13 mouse cellular contexts compared by ENCODE assay signal in the genomic region with DNA sequence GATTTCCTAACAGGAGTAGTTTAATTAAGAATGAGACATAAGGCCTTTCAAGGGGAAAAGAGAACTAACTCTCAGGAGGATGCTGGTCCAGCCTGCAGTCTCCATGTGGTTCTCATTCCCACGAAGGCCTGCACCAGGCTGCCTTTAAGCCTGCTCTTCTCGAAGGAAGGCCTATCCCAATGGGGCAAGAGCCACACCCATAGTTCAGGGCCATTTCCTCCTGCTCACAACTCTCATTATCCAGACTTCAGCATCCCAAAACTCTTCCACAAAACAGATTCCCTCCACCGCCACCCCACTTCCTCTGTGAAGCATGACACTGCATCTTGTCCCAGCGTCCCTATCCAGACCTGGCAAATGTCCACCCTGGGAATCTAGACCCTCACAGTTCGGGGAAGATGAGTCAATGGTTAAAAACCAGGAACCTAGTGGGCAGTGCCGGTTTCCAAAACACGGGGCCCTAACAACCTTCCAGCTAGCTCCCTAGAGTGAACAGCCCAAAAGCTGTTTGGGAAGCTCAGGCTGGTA. TPM values are rescaled to one million over a fixed set of nuclear protein-coding genes. Genes with fewer than 3 reads are reported as not detected.
A peak's percentile ranks its signal among the peaks of the same experiment; 100 is the strongest.
DNase-seq lines count a peak whose midpoint lies in the region; ATAC-seq and TF ChIP-seq lines count a peak whose summit lies in the region.
"Had no signal": no experiment of that assay in that cellular context is flagged by ENCODE, and none has a peak within 500 bp of the region (broad histone marks: within the 10 kb centered on the region; RNA-seq: fewer than 3 reads in every experiment).

No protein-coding gene starts in this region.

- no peaks in the 10 kb centered on the region for H3K79me2 ChIP-seq in liver, adult 2 months (ENCODE audit: control insufficient read depth, insufficient read depth, low read length)

- no peak overlapping the region for H3K9ac ChIP-seq in forebrain, embryonic 16.5 days (replicated peaks; ENCODE audit: low read depth, low read length)
- H3K9ac ChIP-seq in liver, adult 2 months (ENCODE audit: low read depth, low read length): no peak overlapping the region
- no peak overlapping the region for H3K9ac ChIP-seq in liver, postnatal 0 days (replicated peaks)
- H3K9ac ChIP-seq in limb, embryonic 15.5 days: no peak overlapping the region
- H3K9ac ChIP-seq: hindbrain, embryonic 15.5 days had no signal

- H3K4me3 ChIP-seq in forebrain, embryonic 10.5 days: no peak overlapping the region
- H3K4me3 ChIP-seq in forebrain, embryonic 16.5 days (replicated peaks; ENCODE audit: low read length): no peak overlapping the region
- H3K4me3 ChIP-seq in liver, adult 2 months (ENCODE audit: insufficient read depth, low read depth, low read length): no peak overlapping the region
- H3K4me3 ChIP-seq in liver, postnatal 0 days (ENCODE audit: low read depth, low read length): no peak overlapping the region
- no peak overlapping the region for H3K4me3 ChIP-seq in limb, embryonic 15.5 days
- H3K4me3 ChIP-seq: hindbrain, embryonic 15.5 days had no signal

- no peak for ATAC-seq in forebrain, embryonic 16.5 days
- no peak for ATAC-seq in liver, postnatal 0 days
- no peak for ATAC-seq in limb, embryonic 15.5 days (ENCODE audit: insufficient number of reproducible peaks, low FRiP score, low TSS enrichment, low read depth)

- TF ChIP-seq EP300 in liver, postnatal 0 days (IDR thresholded peaks at IDR 0.05; ENCODE audit: low read depth): no peak

- no peaks in the 10 kb centered on the region for H3K27me3 ChIP-seq in forebrain, embryonic 10.5 days (ENCODE audit: poor library complexity, severe bottlenecking)
- H3K27me3 ChIP-seq in forebrain, embryonic 16.5 days (replicated peaks; ENCODE audit: control insufficient read depth, insufficient read depth, low read length): no peaks in the 10 kb centered on the region
- no peaks in the 10 kb centered on the region for H3K27me3 ChIP-seq in liver, adult 2 months (ENCODE audit: control insufficient read depth, insufficient read depth, low read length)
- no peaks in the 10 kb centered on the region for H3K27me3 ChIP-seq in liver, postnatal 0 days (ENCODE audit: insufficient read depth, low read length)
- H3K27me3 ChIP-seq in limb, embryonic 15.5 days: no peaks in the 10 kb centered on the region
- H3K27me3 ChIP-seq: hindbrain, embryonic 15.5 days had no signal

- no peak for DNase-seq in forebrain, embryonic 10.5 days (ENCODE audit: extremely low spot score, low spot score)
- no peak for DNase-seq in liver, adult 2 months (ENCODE audit: extremely low read depth, low read depth, low spot score)
- DNase-seq in liver, postnatal 0 days: no peak
- DNase-seq in heart, adult 9 months (ENCODE audit: low spot score in 2 of 2): peak; percentile 31 to 58
- DNase-seq in neural tube, embryonic 10.5 days (ENCODE audit: extremely low spot score, low spot score): no peak
- DNase-seq in cerebellum, adult 8-10 months: no peak
- DNase-seq: cerebellum, adult 11 months; kidney, adult 8-10 months; layer of hippocampus, postnatal 36 days; liver had no signal

- H3K4me1 ChIP-seq in forebrain, embryonic 10.5 days: peaks cover 27% of the 10 kb centered on the region
- H3K4me1 ChIP-seq in forebrain, embryonic 16.5 days (replicated peaks; ENCODE audit: control insufficient read depth, insufficient read depth, low read length): peaks cover 14% of the 10 kb centered on the region
- H3K4me1 ChIP-seq in liver, adult 2 months (ENCODE audit: control insufficient read depth, insufficient read depth, low read length): no peaks in the 10 kb centered on the region
- H3K4me1 ChIP-seq in liver, postnatal 0 days (ENCODE audit: insufficient read depth): no peaks in the 10 kb centered on the region
- H3K4me1 ChIP-seq in limb, embryonic 15.5 days: peaks cover 27% of the 10 kb centered on the region

- H3K27ac ChIP-seq in forebrain, embryonic 10.5 days: peak overlapping the region; percentile 70
- H3K27ac ChIP-seq in forebrain, embryonic 16.5 days (ENCODE audit: low read length): no peak overlapping the region
- H3K27ac ChIP-seq in liver, adult 2 months (replicated peaks; ENCODE audit: insufficient read depth, low read depth, low read length): 0 out of 2 replicates have a peak overlapping the region, but pooled peaks have one; percentile 21
- H3K27ac ChIP-seq in liver, postnatal 0 days (ENCODE audit: low read depth): no peak overlapping the region
- H3K27ac ChIP-seq in limb, embryonic 15.5 days: 0 out of 2 replicates have a peak overlapping the region, but pooled peaks have one; percentile 50
- H3K27ac ChIP-seq: hindbrain, embryonic 15.5 days had no signal

- whole genome bisulfite sequencing in forebrain, embryonic 10.5 days: 86% methylated on average over 7 of the region's 7 CpGs
- WGBS in forebrain, embryonic 16.5 days: 85% methylated on average over 7 of the region's 7 CpGs
- WGBS in liver, adult 2 months: 70% methylated on average over 7 of the region's 7 CpGs
- WGBS in liver, postnatal 0 days (ENCODE audit: insufficient replicate concordance): 57% methylated on average over 7 of the region's 7 CpGs
- WGBS in limb, embryonic 15.5 days: 49% methylated on average over 7 of the region's 7 CpGs

- no peaks in the 10 kb centered on the region for H3K9me3 ChIP-seq in forebrain, embryonic 10.5 days
- H3K9me3 ChIP-seq in forebrain, embryonic 16.5 days (ENCODE audit: control insufficient read depth, low read length): no peaks in the 10 kb centered on the region
- no peaks in the 10 kb centered on the region for H3K9me3 ChIP-seq in liver, postnatal 0 days (ENCODE audit: low read length)
- H3K9me3 ChIP-seq in limb, embryonic 15.5 days: no peaks in the 10 kb centered on the region
- H3K9me3 ChIP-seq: hindbrain, embryonic 15.5 days had no signal

- TF ChIP-seq POLR2A in liver, adult 2 months (IDR thresholded peaks at IDR 0.05; ENCODE audit: extremely low read depth, insufficient read depth, low read length): no peak

- H3K36me3 ChIP-seq in forebrain, embryonic 10.5 days (replicated peaks): no peaks in the 10 kb centered on the region
- no peaks in the 10 kb centered on the region for H3K36me3 ChIP-seq in forebrain, embryonic 16.5 days (ENCODE audit: control insufficient read depth, insufficient read depth)
- no peaks in the 10 kb centered on the region for H3K36me3 ChIP-seq in liver, adult 2 months (ENCODE audit: control insufficient read depth, insufficient read depth, low read length)
- H3K36me3 ChIP-seq in liver, postnatal 0 days (replicated peaks; ENCODE audit: insufficient read depth, low read length): no peaks in the 10 kb centered on the region
- H3K36me3 ChIP-seq in limb, embryonic 15.5 days: no peaks in the 10 kb centered on the region
- H3K36me3 ChIP-seq: hindbrain, embryonic 15.5 days had no signal

- TF ChIP-seq CTCF in liver, adult 2 months (IDR thresholded peaks at IDR 0.05; ENCODE audit: low read depth, low read length): no peak
- no peak for TF ChIP-seq CTCF in liver, postnatal 0 days (IDR thresholded peaks at IDR 0.05; ENCODE audit: low read depth)

- no peak overlapping the region for H3K4me2 ChIP-seq in forebrain, embryonic 16.5 days (ENCODE audit: low read length)
- H3K4me2 ChIP-seq in liver, postnatal 0 days (ENCODE audit: low read depth, low read length): no peak overlapping the region
- no peak overlapping the region for H3K4me2 ChIP-seq in limb, embryonic 15.5 days
- H3K4me2 ChIP-seq: hindbrain, embryonic 15.5 days had no signal

RNA-seq across cellular contexts. Expression of gene Tln2, which starts 15.3 kb away (rescaled TPM):
- 27.6 and 30.0 TPM in 2 replicates for polyA plus RNA-seq in forebrain, embryonic 10.5 days (2016; fragmentation: Nextera tagmentation; extraction: Ambion mirVana)
- 15.7 and 19.6 TPM in 2 replicates for polyA plus RNA-seq in forebrain, embryonic 16.5 days (2015; fragmentation: Nextera tagmentation; extraction: Ambion mirVana)
- total RNA-seq in liver, adult 2 months (2014; rRNA removed): 4.6 and 5.5 TPM in 2 replicates
- 1.9 and 2.6 TPM in 2 replicates for polyA plus RNA-seq in liver, adult 2 months (2012; rRNA removed)
- 2.8 and 3.5 TPM in 2 replicates for polyA plus RNA-seq in liver, postnatal 0 days (2015; fragmentation: Nextera tagmentation; extraction: Ambion mirVana)
- 28.6 and 30.7 TPM in 2 replicates for polyA plus RNA-seq in limb, embryonic 15.5 days (2015; fragmentation: Nextera tagmentation; extraction: Ambion mirVana)

Comparison
In these comparisons a context has a peak if more than half of its experiments do, and no peak if none do; other contexts are left out.
1. H3K27ac ChIP-seq: peak in forebrain, embryonic 10.5 days (single experiment), liver, adult 2 months (single experiment) and limb, embryonic 15.5 days (single experiment); none in forebrain, embryonic 16.5 days (single experiment) and liver, postnatal 0 days (single experiment).
2. DNase-seq: peak in heart, adult 9 months (2 of 2); none in forebrain, embryonic 10.5 days (single experiment), liver, adult 2 months (single experiment), liver, postnatal 0 days (single experiment), neural tube, embryonic 10.5 days (single experiment) and cerebellum, adult 8-10 months (single experiment).